Mouse (Mus musculus) urinary bladder, postnatal 36 days (tissue): ENCODE measurements at regions not wholly inside any gene's neighbourhood (a gene's known extent, or its start where the extent isn't known, plus 50 kb on each side); places are given as distances from the start of the nearest gene placed in this dataset.

Source experiments
- DNase-seq, 2 experiments: peaks; one replicate each; pipeline ENCODE4 v3.0.0; 2022; ENCODE audit warnings: low spot score in 2 of 2, mixed read lengths in 1 of 2

DNA sequence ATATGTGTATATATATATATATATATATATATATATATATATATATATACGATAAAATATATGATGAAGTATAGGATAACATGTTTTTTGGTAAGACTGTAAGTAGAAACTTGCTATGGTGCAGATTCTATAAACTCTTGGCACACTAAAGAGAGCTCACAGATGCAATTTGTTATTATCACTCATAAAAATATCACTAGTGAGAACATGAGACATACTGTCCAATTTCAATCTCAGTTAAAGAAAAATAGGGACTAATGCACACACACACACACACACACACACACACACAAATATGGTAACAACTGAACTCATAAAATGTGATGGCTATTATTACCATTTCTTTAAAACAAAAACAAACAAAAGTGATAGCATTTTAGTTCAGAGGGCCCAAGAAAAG is 292.0 kb downstream of the Cd47 start:
- no peak for DNase-seq

DNA sequence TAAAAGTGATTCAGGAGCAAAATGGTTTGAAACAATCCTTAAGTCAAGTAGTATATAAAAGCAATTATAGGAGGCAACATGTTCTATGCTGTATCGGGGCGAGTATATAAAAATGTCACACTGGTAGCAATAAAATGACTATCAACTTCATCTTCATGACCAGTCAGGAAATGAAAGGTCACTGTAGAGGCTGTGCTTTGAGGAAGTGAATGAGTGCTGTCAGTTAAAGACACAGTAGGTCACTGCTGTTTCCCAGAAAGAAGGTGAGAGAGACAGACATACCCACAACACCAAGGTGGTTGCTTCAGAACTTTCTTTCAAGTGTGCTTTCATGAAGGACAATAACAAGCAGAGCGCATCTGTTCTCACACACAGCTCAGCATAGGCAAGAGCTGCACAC is 292.4 kb downstream of the Cd47 start:
- no peak for DNase-seq

DNA sequence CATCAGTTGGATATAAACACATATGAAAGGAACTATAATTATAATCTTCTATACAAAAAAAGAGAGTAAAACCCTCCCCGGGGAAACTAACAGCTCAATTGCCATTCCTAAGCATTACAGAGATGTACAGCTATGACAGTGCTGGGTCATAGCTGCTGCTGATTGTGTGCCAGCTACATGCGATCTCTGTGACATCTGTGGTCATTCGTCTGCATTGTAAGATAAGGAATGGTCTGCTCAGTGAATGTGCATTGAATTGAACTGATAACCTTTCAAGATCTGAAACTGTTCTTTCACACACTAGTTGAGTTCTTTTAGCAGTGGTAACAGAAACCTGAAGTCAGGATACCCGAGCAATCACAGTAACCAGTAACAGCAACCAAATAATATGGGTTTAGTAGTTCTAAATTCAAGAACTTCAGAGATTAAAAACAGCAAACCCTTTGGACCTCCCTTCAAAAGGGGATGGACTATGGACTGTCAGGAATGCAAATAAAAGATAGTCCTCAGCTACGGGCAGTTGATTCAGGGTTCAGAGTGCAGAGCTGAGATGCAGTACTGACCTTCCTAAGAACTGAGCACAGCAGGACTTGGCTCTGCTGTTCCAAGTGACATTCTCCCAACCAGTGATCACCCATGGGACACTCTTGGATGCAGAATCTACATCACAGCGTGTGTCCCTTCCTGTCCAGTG is 295.7 kb downstream of the Cd47 start:
- DNase-seq, result no peak

DNA sequence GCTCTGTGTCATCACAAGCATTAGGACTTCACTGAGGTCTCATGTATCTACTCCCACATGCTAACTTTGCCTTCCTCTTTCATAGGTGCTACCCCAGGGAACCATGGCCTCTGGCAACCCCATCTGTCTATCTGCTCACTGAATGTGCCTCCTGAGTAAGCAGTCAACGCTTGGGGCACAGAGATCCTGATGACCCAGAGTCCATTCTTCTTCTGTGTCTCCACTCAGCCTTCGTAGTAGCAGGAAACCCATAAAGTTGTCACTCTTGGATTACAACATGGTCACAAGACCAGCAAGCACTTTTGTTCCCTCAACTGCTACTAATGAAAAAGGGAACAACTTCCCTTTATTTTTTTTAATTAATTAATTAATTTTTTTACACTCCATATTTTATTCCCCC is 296.2 kb downstream of the Cd47 start:
- DNase-seq, result no peak

DNA sequence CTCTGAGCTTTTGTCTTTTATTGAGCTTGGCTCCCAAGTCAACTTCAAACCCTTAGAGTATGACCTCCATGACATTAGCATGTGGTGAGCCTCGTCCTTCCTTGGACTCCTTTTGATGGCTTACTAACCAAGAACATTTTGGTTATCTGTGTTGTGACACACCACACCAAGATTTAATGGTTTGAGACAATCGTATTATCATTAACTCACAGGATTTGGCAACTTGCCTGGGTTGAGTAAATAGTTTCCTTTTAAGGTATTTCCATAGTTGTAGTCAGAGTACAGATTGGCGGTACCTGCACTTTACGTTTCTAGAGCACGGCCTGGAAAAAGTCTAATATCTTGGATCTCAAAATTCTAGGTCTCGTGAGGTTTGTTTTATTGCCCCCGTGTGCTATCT is 303.0 kb downstream of the Cd47 start:
- DNase-seq, result no peak

DNA sequence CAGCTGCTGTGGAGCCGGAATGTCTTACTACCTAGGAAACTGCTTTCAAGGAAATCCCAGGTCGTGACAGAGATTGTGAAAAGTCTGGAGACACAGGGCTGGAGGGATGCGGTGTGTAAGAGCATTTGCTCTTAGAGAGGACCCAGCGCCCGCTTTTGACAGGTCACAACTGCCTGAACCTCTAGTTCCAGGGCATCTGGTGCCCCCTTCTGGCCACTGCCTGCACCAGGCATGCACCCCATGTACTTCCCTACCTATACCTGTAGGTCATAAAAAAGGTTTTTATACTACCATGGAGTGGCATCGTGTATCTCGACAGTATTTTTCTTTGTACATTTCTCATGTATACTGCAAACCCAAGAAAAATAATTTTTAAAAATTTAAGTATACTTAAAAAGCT is 314.0 kb downstream of the Bbx start:
- no peak for DNase-seq

DNA sequence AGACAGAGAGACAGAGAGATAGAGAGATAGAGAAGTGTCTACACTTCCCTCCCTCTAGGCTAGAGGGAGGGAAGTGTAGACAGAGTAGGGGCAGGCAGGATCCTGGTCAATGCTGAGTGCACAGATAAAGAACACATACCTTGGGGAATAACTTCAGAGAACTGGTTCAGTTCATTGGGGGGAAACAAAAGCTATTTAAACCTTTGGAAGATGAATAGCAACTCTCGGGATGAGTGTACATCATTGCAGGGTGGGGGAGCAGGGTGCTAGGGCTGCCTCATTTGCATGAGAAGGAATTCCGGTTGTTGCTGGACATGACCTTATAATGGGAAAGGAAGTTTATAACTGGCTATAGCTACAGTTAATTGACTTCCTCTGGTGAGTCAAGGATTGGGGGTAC is 309.7 kb downstream of the Bbx start:
- DNase-seq, result no peak

DNA sequence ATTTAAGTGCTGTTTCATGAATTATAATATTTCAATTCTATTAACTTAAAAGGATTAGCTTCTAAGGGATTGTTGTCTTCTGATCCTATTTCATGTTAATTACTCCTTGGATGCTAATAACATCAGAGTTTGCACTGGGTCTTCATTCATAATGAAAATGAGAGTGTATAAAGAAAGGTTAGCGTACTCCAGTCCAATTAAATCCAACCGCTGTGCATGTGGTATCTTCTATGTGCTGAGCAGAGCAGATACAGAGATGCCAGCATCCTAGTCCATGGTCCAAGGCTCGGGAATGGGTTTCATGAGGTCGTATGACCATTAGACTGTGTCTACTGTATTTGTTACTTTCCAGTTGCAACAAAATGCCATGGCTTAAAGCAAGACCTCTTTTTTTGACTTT is 307.5 kb downstream of the Bbx start:
- no peak for DNase-seq

DNA sequence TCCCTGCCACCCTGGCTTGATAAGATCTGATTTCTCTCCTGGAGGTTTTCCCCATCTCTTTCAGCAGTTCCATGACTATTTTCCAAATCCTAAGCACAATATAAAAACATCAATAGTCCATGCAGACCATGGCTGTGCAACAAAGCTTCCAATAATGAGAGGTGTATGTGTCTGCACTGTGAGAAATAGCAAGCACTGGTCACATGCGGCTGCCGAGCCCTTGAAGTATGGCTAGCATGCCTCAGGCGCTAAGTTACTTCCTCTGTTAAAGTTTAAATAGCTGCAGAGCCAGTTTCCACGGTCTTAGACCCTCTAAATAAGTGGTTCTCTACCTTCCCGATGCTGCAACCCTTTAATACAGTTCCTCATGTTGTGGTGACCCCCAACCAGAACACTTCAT is 306.6 kb downstream of the Bbx start:
- DNase-seq, result no peak

DNA sequence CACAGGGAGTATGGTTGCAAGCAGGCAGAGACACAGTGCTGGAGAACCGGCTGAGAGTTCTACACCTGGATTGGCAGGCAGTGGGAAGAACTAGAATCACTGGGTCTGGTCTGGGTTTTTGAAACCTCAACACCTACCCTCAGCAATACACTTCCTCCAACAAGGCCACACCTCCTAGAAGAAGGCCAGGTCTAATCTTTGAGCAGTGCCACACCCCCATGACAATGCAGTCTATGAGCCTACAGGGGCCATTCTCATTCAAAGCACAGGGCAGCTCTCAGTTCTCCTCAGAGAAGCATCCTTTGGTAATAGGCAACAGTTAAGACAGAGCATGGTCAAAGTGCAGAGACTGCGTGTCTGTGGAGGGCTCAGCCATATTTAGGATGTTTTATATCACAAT is 300.8 kb downstream of the Bbx start:
- DNase-seq, result no peak
